Mouse (Mus musculus) C2C12 (cell line): Measurements from ENCODE around the gene Ddx21. TPM values are rescaled to one million over a fixed set of nuclear protein-coding genes. Genes with fewer than 3 reads are reported as not detected.

Experiments used
- H3K27me3 ChIP-seq: one replicate; pipeline ENCODE4 v1.6.1; 2011; ENCODE audit not compliant: control insufficient read depth, insufficient read depth, insufficient read length
- H3K36me3 ChIP-seq: one replicate; pipeline ENCODE4 v1.6.1; 2011; ENCODE audit not compliant: control insufficient read depth, insufficient read depth
- H3K4me3 ChIP-seq: one replicate; pipeline ENCODE4 v1.5.1; 2011; ENCODE audit warnings: mild to moderate bottlenecking, control low read depth; ENCODE audit not compliant: poor library complexity, insufficient read depth, severe bottlenecking
- H3K79me2 ChIP-seq: one replicate; pipeline ENCODE4 v1.6.1; 2011; ENCODE audit not compliant: control insufficient read depth, insufficient read depth
- H3K79me3 ChIP-seq: one replicate; pipeline ENCODE4 v1.6.1; 2011; ENCODE audit warnings: low read depth, control low read depth
- H3ac ChIP-seq: one replicate; pipeline ENCODE3; 2011; ENCODE audit warnings: low read depth; ENCODE audit not compliant: control insufficient read depth, insufficient read length
- CEBPB ChIP-seq: IDR thresholded peaks from one replicate; pipeline ENCODE4 v1.6.1; 2011; ENCODE audit warnings: low read depth, mild to moderate bottlenecking, control low read depth, moderate library complexity
- CTCF ChIP-seq: IDR thresholded peaks from one replicate; pipeline ENCODE4 v1.5.1; 2011; ENCODE audit not compliant: control insufficient read depth, insufficient read depth, insufficient read length
- FOSL1 ChIP-seq: IDR thresholded peaks from one replicate; pipeline ENCODE4 v1.8.0; 2011; ENCODE audit warnings: mild to moderate bottlenecking, low read length; ENCODE audit not compliant: poor library complexity, insufficient read depth, severe bottlenecking
- MAX ChIP-seq: IDR thresholded peaks from one replicate; pipeline ENCODE4 v1.6.1; 2011; ENCODE audit warnings: mild to moderate bottlenecking, control low read depth
- MYOD1 ChIP-seq: IDR thresholded peaks from one replicate; pipeline ENCODE4 v1.6.1; 2011; ENCODE audit warnings: low read depth; ENCODE audit not compliant: control insufficient read depth, insufficient read length
- MYOG ChIP-seq: IDR thresholded peaks from one replicate; pipeline ENCODE4 v1.6.1; 2011; ENCODE audit not compliant: control insufficient read depth, insufficient read length; ENCODE audit errors: extremely low read depth
- USF1 ChIP-seq: IDR thresholded peaks from one replicate; pipeline ENCODE4 v1.6.1; 2011; ENCODE audit warnings: low read depth, mild to moderate bottlenecking, control low read depth, moderate library complexity
- polyA plus RNA-seq: library from polyadenylated mRNA; unstranded; fragments of >200 nt; fragmentation: generic; extraction: Trizol; gene quantifications from one replicate; pipeline ENCODE4 v1.2.1, GENCODE M21; 2012; ENCODE audit warnings: missing spikeins

The Ddx21 gene
- polyA plus RNA-seq, 1 experiment, result 55.3 TPM

DNA sequence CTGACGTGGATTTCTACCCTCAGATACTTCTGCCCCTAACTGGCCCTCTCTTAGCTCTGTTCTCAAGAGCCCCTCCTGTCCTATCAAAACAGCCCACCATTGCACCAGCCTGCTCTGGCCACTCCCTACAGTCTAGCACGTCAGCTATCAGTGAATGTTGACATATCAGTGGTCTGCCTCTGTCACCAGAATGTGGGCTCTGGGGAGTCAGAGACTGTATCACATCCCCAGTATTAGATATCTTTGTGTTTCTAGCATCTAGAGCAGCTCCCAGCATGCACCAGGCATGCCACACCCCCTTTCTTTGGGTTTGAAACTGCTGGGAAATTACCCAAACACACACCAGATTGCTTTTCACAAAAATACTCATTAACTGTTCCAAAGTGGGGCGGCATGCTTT lies 61.3 kb downstream of the Ddx21 start:
- H3K79me2 ChIP-seq, result no peaks in the 10 kb centered on the region
- H3K36me3 ChIP-seq, result no peaks in the 10 kb centered on the region
- H3K4me3 ChIP-seq, result no peak overlapping the region
- TF ChIP-seq CTCF (no peak), FOSL1 (no peak), MYOD1 (no peak), MAX (no peak), USF1 (no peak), MYOG (no peak), CEBPB (no peak)
- peaks cover 13% of the 10 kb centered on the region for H3K27me3 ChIP-seq
- no peak overlapping the region for H3ac ChIP-seq
- no peaks in the 10 kb centered on the region for H3K79me3 ChIP-seq

DNA sequence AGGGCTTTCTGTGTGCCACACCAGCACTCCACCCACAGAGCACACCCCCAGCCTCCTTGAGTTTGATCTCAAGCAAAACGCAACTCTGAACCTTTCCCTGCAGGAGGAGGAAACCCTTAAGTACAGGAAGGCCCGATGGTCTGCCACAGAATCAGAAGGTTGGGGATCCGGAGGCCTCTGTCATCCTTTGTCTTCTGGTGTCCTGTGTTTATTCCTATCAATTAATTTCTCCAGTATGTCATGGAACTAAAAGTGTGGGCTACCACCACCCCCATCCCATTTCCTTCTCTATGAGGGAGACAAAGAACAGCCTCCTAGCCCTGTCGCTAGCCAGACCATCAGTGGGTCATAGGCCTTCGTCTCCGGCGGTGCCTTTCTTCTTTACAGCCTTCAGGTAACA lies 67.6 kb downstream of the Ddx21 start:
- Histone ChIP-seq H3K79me3 (no peaks in the 10 kb centered on the region), H3K4me3 (no peak overlapping the region), H3ac (no peak overlapping the region), H3K36me3 (no peaks in the 10 kb centered on the region), H3K79me2 (no peaks in the 10 kb centered on the region), H3K27me3 (peaks cover 10% of the 10 kb centered on the region)
- TF ChIP-seq MYOG (no peak), USF1 (no peak), CEBPB (no peak), FOSL1 (no peak), CTCF (no peak), MAX (no peak), MYOD1 (no peak)

DNA sequence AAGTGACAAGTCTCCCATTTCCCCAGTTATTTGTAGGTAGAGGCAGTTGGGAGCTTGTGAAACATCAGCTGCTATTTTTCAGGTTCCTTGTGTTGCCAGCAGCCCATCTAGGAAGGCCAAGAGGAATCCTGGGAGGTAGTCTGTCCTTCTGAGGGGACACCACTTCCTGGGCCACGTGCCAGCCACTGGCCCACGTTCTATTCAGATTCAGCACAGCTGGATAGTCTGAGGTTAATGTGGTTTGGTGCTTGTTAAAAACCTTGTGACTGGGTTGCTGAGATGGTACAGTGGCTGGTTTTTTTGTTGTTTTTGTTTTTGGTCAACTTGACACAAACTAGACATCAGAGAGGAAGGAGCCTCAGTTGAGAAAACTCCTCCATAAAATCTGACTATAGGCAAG lies 69.2 kb downstream of the Ddx21 start:
- TF ChIP-seq USF1 (peak; percentile 43), CEBPB (no peak), FOSL1 (no peak), MYOD1 (peak; percentile 14)
- Histone ChIP-seq H3K36me3 (no peaks in the 10 kb centered on the region), H3K79me3 (no peaks in the 10 kb centered on the region), H3K79me2 (no peaks in the 10 kb centered on the region), H3K4me3 (no peak overlapping the region), H3ac (no peak overlapping the region), H3K27me3 (peaks cover 5% of the 10 kb centered on the region)

Other genes starting within 250 kb of the Ddx21 start
- 65.7 TPM for gene Hk1, start 222.4 kb downstream of the Ddx21 start, polyA plus RNA-seq
- gene Hkdc1, start 179.8 kb downstream of the Ddx21 start, polyA plus RNA-seq, result 0.04 TPM
- 0.21 TPM for gene 4930507D05Rik, start 152.8 kb downstream of the Ddx21 start, polyA plus RNA-seq
- 28.7 TPM for gene Supv3l1, start 152.5 kb downstream of the Ddx21 start, polyA plus RNA-seq
- 22.7 TPM for gene Vps26a, start 115.5 kb downstream of the Ddx21 start, polyA plus RNA-seq
- not detected for gene Srgn, start 74.8 kb downstream of the Ddx21 start, polyA plus RNA-seq
- gene Kif1bp, start 23.8 kb downstream of the Ddx21 start, polyA plus RNA-seq, result 21.5 TPM
- gene Ddx50, start 48.9 kb upstream of the Ddx21 start, polyA plus RNA-seq, result 19.4 TPM
- gene Stox1, start 123.8 kb upstream of the Ddx21 start, polyA plus RNA-seq, result not detected
- gene Ccar1, start 190.0 kb upstream of the Ddx21 start, polyA plus RNA-seq, result 24.7 TPM